Mouse (Mus musculus): ENCODE results near the gene Nav2. TPM values are rescaled to one million over a fixed set of nuclear protein-coding genes. Genes with fewer than 3 reads are reported as not detected.

The Nav2 gene
- polyA plus RNA-seq, 1 experiment from 2014 or later: 5.8 TPM

- Histone ChIP-seq H3K4me2 (replicated peaks; ENCODE audit: low read depth) (no peak overlapping the region), H3K4me3 (ENCODE audit: low read depth, low read length) (no peak overlapping the region), H3K9me3 (ENCODE audit: control insufficient read depth) (no peaks in the 10 kb centered on the region), H3K4me1 (replicated peaks; ENCODE audit: control insufficient read depth, insufficient read depth, low read length) (no peaks in the 10 kb centered on the region), H3K27ac (ENCODE audit: low read depth, low read length) (no peak overlapping the region), H3K9ac (ENCODE audit: low read depth, low read length) (no peak overlapping the region), H3K36me3 (ENCODE audit: control insufficient read depth, insufficient read depth) (peaks cover 7% of the 10 kb centered on the region; the same call in 1 of the 2 replicates), H3K27me3 (replicated peaks; ENCODE audit: control insufficient read depth, insufficient read depth, low read length) (no peaks in the 10 kb centered on the region)
- WGBS: 67% methylated on average over 5 of the region's 5 CpGs
- no peak for ATAC-seq
- TF ChIP-seq CTCF (IDR thresholded peaks at IDR 0.05; ENCODE audit: low read depth): no peak
Observed at GRCm38 (mm10) chr7:49378608-49379007, 470.1 kb downstream of the Nav2 start.

GRCm38 (mm10) chr7:49380940-49381339, 472.4 kb downstream of the Nav2 start:
- Histone ChIP-seq H3K4me1 (replicated peaks; ENCODE audit: control insufficient read depth, insufficient read depth, low read length) (no peaks in the 10 kb centered on the region), H3K4me2 (replicated peaks; ENCODE audit: low read depth) (no peak overlapping the region), H3K9ac (ENCODE audit: low read depth, low read length) (no peak overlapping the region), H3K36me3 (ENCODE audit: control insufficient read depth, insufficient read depth) (peaks cover 7% of the 10 kb centered on the region; the same call in 1 of the 2 replicates), H3K27ac (ENCODE audit: low read depth, low read length) (no peak overlapping the region), H3K9me3 (ENCODE audit: control insufficient read depth) (no peaks in the 10 kb centered on the region), H3K27me3 (replicated peaks; ENCODE audit: control insufficient read depth, insufficient read depth, low read length) (no peaks in the 10 kb centered on the region), H3K4me3 (ENCODE audit: low read depth, low read length) (no peak overlapping the region)
- 77% methylated on average over 9 of the region's 9 CpGs for WGBS
- TF ChIP-seq CTCF (IDR thresholded peaks at IDR 0.05; ENCODE audit: low read depth): no peak
- ATAC-seq: no peak

- no peak for ATAC-seq
- Histone ChIP-seq H3K27ac (ENCODE audit: low read depth, low read length) (no peak overlapping the region), H3K27me3 (replicated peaks; ENCODE audit: control insufficient read depth, insufficient read depth, low read length) (no peaks in the 10 kb centered on the region), H3K4me2 (replicated peaks; ENCODE audit: low read depth) (no peak overlapping the region), H3K4me3 (ENCODE audit: low read depth, low read length) (no peak overlapping the region), H3K4me1 (replicated peaks; ENCODE audit: control insufficient read depth, insufficient read depth, low read length) (no peaks in the 10 kb centered on the region), H3K9ac (ENCODE audit: low read depth, low read length) (no peak overlapping the region), H3K36me3 (ENCODE audit: control insufficient read depth, insufficient read depth) (no peaks in the 10 kb centered on the region), H3K9me3 (ENCODE audit: control insufficient read depth) (no peaks in the 10 kb centered on the region)
- no peak for TF ChIP-seq CTCF (IDR thresholded peaks at IDR 0.05; ENCODE audit: low read depth)
- 47% methylated on average over 10 of the region's 10 CpGs for WGBS
Observed at GRCm38 (mm10) chr7:49382884-49383283, 474.4 kb downstream of the Nav2 start.

GRCm38 (mm10) chr7:49388137-49388536, 479.6 kb downstream of the Nav2 start:
- Histone ChIP-seq H3K36me3 (ENCODE audit: control insufficient read depth, insufficient read depth) (no peaks in the 10 kb centered on the region; the same call in 1 of the 2 replicates), H3K4me1 (replicated peaks; ENCODE audit: control insufficient read depth, insufficient read depth, low read length) (no peaks in the 10 kb centered on the region), H3K4me2 (replicated peaks; ENCODE audit: low read depth) (no peak overlapping the region), H3K9me3 (ENCODE audit: control insufficient read depth) (no peaks in the 10 kb centered on the region), H3K27me3 (replicated peaks; ENCODE audit: control insufficient read depth, insufficient read depth, low read length) (no peaks in the 10 kb centered on the region), H3K4me3 (ENCODE audit: low read depth, low read length) (no peak overlapping the region), H3K27ac (ENCODE audit: low read depth, low read length) (no peak overlapping the region), H3K9ac (ENCODE audit: low read depth, low read length) (no peak overlapping the region)
- 71% methylated on average over 2 of the region's 2 CpGs for WGBS
- TF ChIP-seq CTCF (IDR thresholded peaks at IDR 0.05; ENCODE audit: low read depth): no peak
- no peak for ATAC-seq

- ATAC-seq: no peak
- no peaks in the 10 kb centered on the region for H3K9me3 ChIP-seq (ENCODE audit: control insufficient read depth)
- H3K9ac ChIP-seq (ENCODE audit: low read depth, low read length): no peak overlapping the region
- no peak overlapping the region for H3K4me3 ChIP-seq (ENCODE audit: low read depth, low read length)
- H3K27me3 ChIP-seq (replicated peaks; ENCODE audit: control insufficient read depth, insufficient read depth, low read length): no peaks in the 10 kb centered on the region
- H3K36me3 ChIP-seq (ENCODE audit: control insufficient read depth, insufficient read depth): no peaks in the 10 kb centered on the region; the same call in 1 of the 2 replicates
- no peak overlapping the region for H3K27ac ChIP-seq (ENCODE audit: low read depth, low read length)
- no peak overlapping the region for H3K4me2 ChIP-seq (replicated peaks; ENCODE audit: low read depth)
- H3K4me1 ChIP-seq (replicated peaks; ENCODE audit: control insufficient read depth, insufficient read depth, low read length): no peaks in the 10 kb centered on the region
- 88% methylated on average over 3 of the region's 3 CpGs for WGBS
- TF ChIP-seq CTCF (IDR thresholded peaks at IDR 0.05; ENCODE audit: low read depth): no peak
Observed at GRCm38 (mm10) chr7:49390312-49390711, 481.8 kb downstream of the Nav2 start.

- 72% methylated on average over 9 of the region's 9 CpGs for WGBS
- Histone ChIP-seq H3K4me2 (replicated peaks; ENCODE audit: low read depth) (no peak overlapping the region), H3K27ac (ENCODE audit: low read depth, low read length) (no peak overlapping the region), H3K9ac (ENCODE audit: low read depth, low read length) (no peak overlapping the region), H3K27me3 (replicated peaks; ENCODE audit: control insufficient read depth, insufficient read depth, low read length) (no peaks in the 10 kb centered on the region), H3K36me3 (ENCODE audit: control insufficient read depth, insufficient read depth) (no peaks in the 10 kb centered on the region; the same call in 1 of the 2 replicates), H3K4me3 (ENCODE audit: low read depth, low read length) (no peak overlapping the region), H3K4me1 (replicated peaks; ENCODE audit: control insufficient read depth, insufficient read depth, low read length) (no peaks in the 10 kb centered on the region), H3K9me3 (ENCODE audit: control insufficient read depth) (no peaks in the 10 kb centered on the region)
- no peak for ATAC-seq
- no peak for TF ChIP-seq CTCF (IDR thresholded peaks at IDR 0.05; ENCODE audit: low read depth)
Observed at GRCm38 (mm10) chr7:49390829-49391228, 482.3 kb downstream of the Nav2 start.

- Histone ChIP-seq H3K27ac (ENCODE audit: low read depth, low read length) (no peak overlapping the region), H3K27me3 (replicated peaks; ENCODE audit: control insufficient read depth, insufficient read depth, low read length) (no peaks in the 10 kb centered on the region), H3K4me2 (replicated peaks; ENCODE audit: low read depth) (no peak overlapping the region), H3K4me3 (ENCODE audit: low read depth, low read length) (no peak overlapping the region), H3K4me1 (replicated peaks; ENCODE audit: control insufficient read depth, insufficient read depth, low read length) (0 out of 2 replicates have a peak, but pooled peaks cover 2% of the 10 kb centered on the region), H3K9me3 (ENCODE audit: control insufficient read depth) (no peaks in the 10 kb centered on the region), H3K36me3 (ENCODE audit: control insufficient read depth, insufficient read depth) (no peaks in the 10 kb centered on the region; the same call in 1 of the 2 replicates), H3K9ac (ENCODE audit: low read depth, low read length) (no peak overlapping the region)
- WGBS: 69% methylated on average over 3 of the region's 3 CpGs
- TF ChIP-seq CTCF (IDR thresholded peaks at IDR 0.05; ENCODE audit: low read depth): no peak
- ATAC-seq: no peak
Observed at GRCm38 (mm10) chr7:49392180-49392579, 483.7 kb downstream of the Nav2 start.

Data from intestine, postnatal 0 days (tissue).